Mouse (Mus musculus): ENCODE results near the gene Tspan15. TPM values are rescaled to one million over a fixed set of nuclear protein-coding genes. Genes with fewer than 3 reads are reported as not detected.
A peak's percentile ranks its signal among the peaks of the same experiment; 100 is the strongest.

Tspan15 gene
- polyA plus RNA-seq, 1 experiment from 2014 or later = 106 TPM

DNA sequence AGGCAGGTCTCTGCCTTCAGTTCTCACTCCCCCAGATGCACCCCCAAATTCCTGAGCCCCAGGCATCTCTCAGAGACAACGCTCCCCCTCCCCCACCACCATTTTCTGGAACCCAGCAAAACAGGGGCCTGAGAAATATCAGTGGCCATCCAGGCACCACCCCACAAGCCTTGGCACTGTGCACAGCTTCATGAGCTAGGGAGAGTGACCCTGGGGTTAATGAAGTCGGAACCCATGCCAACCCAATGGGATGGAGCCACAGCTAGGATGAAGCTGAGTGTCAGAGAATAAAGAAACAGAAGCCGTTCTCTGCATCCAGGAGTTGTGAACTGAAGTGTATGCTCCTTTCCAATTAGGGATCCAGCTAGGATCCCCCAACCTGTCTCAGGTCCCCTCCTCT, 16.1 kb upstream of the Tspan15 start:
- Histone ChIP-seq H3K9me3 (ENCODE audit: low read length) (no peaks in the 10 kb centered on the region), H3K27ac (ENCODE audit: low read length) (no peak overlapping the region), H3K4me2 (replicated peaks; ENCODE audit: low read depth, low read length) (no peak overlapping the region), H3K36me3 (ENCODE audit: insufficient read depth, low read length) (no peaks in the 10 kb centered on the region), H3K9ac (replicated peaks; ENCODE audit: low read depth) (no peak overlapping the region), H3K27me3 (replicated peaks; ENCODE audit: insufficient read depth, low read length) (no peaks in the 10 kb centered on the region), H3K4me1 (ENCODE audit: insufficient read depth, low read depth, low read length) (peaks cover 8% of the 10 kb centered on the region; the same call in 1 of the 2 replicates), H3K4me3 (ENCODE audit: low read depth, low read length) (no peak overlapping the region)
- WGBS = 45% methylated on average over 3 of the region's 3 CpGs
- DNase-seq (ENCODE audit: low spot score) (no peak), ATAC-seq (no peak)
- no peak for TF ChIP-seq EP300 (IDR thresholded peaks at IDR 0.05)
- TF ChIP-seq CTCF (IDR thresholded peaks at IDR 0.05) = no peak

DNA sequence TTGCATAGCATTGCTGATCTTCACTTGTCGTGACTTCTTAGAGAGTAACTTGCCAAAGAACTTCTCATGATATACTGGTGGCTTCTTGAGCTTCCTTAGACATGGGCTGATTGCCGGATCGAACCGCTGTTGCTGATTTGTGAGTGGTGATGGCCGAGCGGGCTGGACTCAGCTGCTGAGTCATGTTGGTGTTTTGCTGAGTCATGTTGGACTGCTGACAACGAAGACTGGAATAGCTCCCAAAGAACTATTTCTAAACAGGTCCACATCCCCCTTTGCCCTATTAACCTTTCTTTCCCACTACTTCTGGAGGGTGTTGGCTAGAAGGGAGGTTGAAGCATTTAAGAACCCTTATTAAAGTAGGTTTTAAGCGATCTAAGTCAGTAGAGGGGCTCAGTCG, 13.0 kb upstream of the Tspan15 start:
- no peaks in the 10 kb centered on the region for H3K9me3 ChIP-seq (ENCODE audit: low read length)
- H3K4me1 ChIP-seq (ENCODE audit: insufficient read depth, low read depth, low read length) = peaks cover 8% of the 10 kb centered on the region; the same call in 1 of the 2 replicates
- no peak overlapping the region for H3K4me2 ChIP-seq (replicated peaks; ENCODE audit: low read depth, low read length)
- ATAC-seq (no peak), DNase-seq (ENCODE audit: low spot score) (no peak)
- no peaks in the 10 kb centered on the region for H3K36me3 ChIP-seq (ENCODE audit: insufficient read depth, low read length)
- 83% methylated on average over 9 of the region's 9 CpGs for WGBS
- no peak overlapping the region for H3K9ac ChIP-seq (replicated peaks; ENCODE audit: low read depth)
- H3K27me3 ChIP-seq (replicated peaks; ENCODE audit: insufficient read depth, low read length) = no peaks in the 10 kb centered on the region
- TF ChIP-seq EP300 (IDR thresholded peaks at IDR 0.05) = no peak
- no peak for TF ChIP-seq CTCF (IDR thresholded peaks at IDR 0.05)
- no peak overlapping the region for H3K4me3 ChIP-seq (ENCODE audit: low read depth, low read length)
- H3K27ac ChIP-seq (ENCODE audit: low read length) = no peak overlapping the region

DNA sequence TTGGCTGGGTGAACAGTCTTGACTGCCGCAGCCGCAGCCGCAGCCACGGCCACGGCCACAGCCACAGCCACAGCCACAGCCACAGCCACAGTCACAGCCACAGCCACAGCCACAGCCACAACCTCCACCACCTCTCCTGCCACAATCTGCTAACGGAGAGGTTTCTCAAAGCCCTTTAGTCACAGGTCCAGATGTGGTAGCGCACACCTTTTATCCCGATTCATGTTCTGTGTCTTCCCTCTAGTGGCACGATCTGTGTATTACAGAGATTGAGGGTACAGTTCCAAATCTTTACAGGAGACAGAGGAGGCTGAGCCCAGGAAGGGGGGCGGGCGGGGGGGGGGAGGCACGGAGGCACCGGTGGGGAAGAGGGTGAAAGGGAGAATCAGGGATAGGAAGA, 11.8 kb upstream of the Tspan15 start:
- DNase-seq (ENCODE audit: low spot score) (peak; percentile 84), ATAC-seq (peak; percentile 75)
- no peak overlapping the region for H3K9ac ChIP-seq (replicated peaks; ENCODE audit: low read depth)
- H3K27me3 ChIP-seq (replicated peaks; ENCODE audit: insufficient read depth, low read length) = no peaks in the 10 kb centered on the region
- H3K4me2 ChIP-seq (replicated peaks; ENCODE audit: low read depth, low read length) = 0 out of 2 replicates have a peak overlapping the region, but pooled peaks have one; percentile 19
- H3K4me1 ChIP-seq (ENCODE audit: insufficient read depth, low read depth, low read length) = peaks cover 6% of the 10 kb centered on the region; the same call in 1 of the 2 replicates
- H3K9me3 ChIP-seq (ENCODE audit: low read length) = no peaks in the 10 kb centered on the region
- no peaks in the 10 kb centered on the region for H3K36me3 ChIP-seq (ENCODE audit: insufficient read depth, low read length)
- H3K27ac ChIP-seq (ENCODE audit: low read length) = peak overlapping the region; percentile 66
- TF ChIP-seq EP300 (IDR thresholded peaks at IDR 0.05) = no peak
- peak; percentile 84 for TF ChIP-seq CTCF (IDR thresholded peaks at IDR 0.05)
- 38% methylated on average over 11 of the region's 13 CpGs for WGBS
- no peak overlapping the region for H3K4me3 ChIP-seq (ENCODE audit: low read depth, low read length)

DNA sequence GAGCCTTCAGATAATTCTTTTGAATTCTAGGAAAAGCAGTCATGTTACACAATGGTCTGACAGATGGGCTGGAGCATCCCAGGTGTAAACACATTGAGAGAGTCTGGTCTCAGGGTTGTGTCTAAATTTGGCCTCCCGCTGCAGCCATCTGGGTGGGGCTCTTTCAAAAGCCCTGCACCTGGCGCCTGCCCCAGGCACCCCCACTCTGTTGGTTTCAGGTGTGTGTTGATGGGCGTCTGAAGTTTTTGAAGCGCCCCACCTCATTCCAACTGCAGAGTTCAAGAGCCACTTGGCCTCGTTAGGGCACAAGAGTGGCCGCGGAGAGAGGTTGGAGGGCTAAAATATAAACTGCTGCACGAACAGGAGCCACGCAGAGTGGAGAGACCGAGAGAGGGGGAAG, 11.3 kb upstream of the Tspan15 start:
- peak; percentile 88 for DNase-seq (ENCODE audit: low spot score)
- TF ChIP-seq CTCF (IDR thresholded peaks at IDR 0.05) = no peak
- peak; percentile 91 for TF ChIP-seq EP300 (IDR thresholded peaks at IDR 0.05)
- no peaks in the 10 kb centered on the region for H3K27me3 ChIP-seq (replicated peaks; ENCODE audit: insufficient read depth, low read length)
- H3K27ac ChIP-seq (ENCODE audit: low read length) = peak overlapping the region; percentile 72
- H3K9me3 ChIP-seq (ENCODE audit: low read length) = no peaks in the 10 kb centered on the region
- peak; percentile 94 for ATAC-seq
- whole genome bisulfite sequencing = 43% methylated on average over 10 of the region's 10 CpGs
- H3K4me3 ChIP-seq (ENCODE audit: low read depth, low read length) = no peak overlapping the region
- no peak overlapping the region for H3K9ac ChIP-seq (replicated peaks; ENCODE audit: low read depth)
- H3K36me3 ChIP-seq (ENCODE audit: insufficient read depth, low read length) = no peaks in the 10 kb centered on the region
- H3K4me1 ChIP-seq (ENCODE audit: insufficient read depth, low read depth, low read length) = peaks cover under 1% of the 10 kb centered on the region; the same call in 1 of the 2 replicates
- H3K4me2 ChIP-seq (replicated peaks; ENCODE audit: low read depth, low read length) = 0 out of 2 replicates have a peak overlapping the region, but pooled peaks have one; percentile 19

DNA sequence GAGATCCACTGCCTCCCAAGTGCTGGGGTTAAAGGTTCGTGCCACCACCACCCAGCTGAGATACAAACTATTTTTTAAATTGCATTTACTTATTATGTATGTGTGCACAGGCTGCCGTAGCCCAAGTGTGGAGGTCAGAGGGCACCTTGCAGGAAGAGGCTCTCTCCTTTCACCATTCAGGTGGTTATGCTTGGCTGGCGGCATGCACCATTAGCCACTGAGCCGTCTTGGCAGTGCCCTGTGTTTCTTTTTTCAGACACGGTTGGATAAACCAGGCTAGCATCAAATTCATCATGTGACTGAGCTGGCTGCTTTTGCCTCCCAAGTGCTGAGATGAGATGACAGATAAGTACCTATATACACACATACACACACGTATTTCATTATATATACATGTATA, 8.2 kb upstream of the Tspan15 start:
- H3K27ac ChIP-seq (ENCODE audit: low read length) = no peak overlapping the region
- H3K9me3 ChIP-seq (ENCODE audit: low read length) = no peaks in the 10 kb centered on the region
- no peak overlapping the region for H3K4me3 ChIP-seq (ENCODE audit: low read depth, low read length)
- no peaks in the 10 kb centered on the region for H3K36me3 ChIP-seq (ENCODE audit: insufficient read depth, low read length)
- 51% methylated on average over 6 of the region's 6 CpGs for WGBS
- H3K9ac ChIP-seq (replicated peaks; ENCODE audit: low read depth) = no peak overlapping the region
- H3K27me3 ChIP-seq (replicated peaks; ENCODE audit: insufficient read depth, low read length) = no peaks in the 10 kb centered on the region
- DNase-seq (ENCODE audit: low spot score) (no peak), ATAC-seq (no peak)
- TF ChIP-seq CTCF (IDR thresholded peaks at IDR 0.05) (no peak), EP300 (IDR thresholded peaks at IDR 0.05) (no peak)
- H3K4me2 ChIP-seq (replicated peaks; ENCODE audit: low read depth, low read length) = no peak overlapping the region
- H3K4me1 ChIP-seq (ENCODE audit: insufficient read depth, low read depth, low read length) = no peaks in the 10 kb centered on the region

DNA sequence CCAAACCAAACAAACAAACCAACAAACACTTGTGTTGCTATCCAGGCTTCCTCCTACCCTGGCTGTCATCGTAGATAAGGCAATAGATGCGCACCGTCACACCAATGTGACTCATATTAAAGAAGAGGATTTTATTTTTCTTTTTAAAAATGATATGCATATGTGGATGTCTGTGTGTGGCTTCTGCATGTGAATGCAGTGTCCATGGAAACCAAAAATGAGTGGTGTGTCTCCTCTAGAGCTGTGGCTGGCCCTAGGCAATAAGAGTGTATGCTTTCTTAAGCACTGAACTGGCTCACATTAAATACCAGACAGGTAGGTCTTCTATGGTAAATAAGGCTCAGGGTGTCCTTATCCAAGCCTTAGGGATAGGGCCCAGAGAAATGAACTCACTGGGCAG, 7.6 kb upstream of the Tspan15 start:
- no peak for ATAC-seq
- H3K27ac ChIP-seq (ENCODE audit: low read length) = no peak overlapping the region

DNA sequence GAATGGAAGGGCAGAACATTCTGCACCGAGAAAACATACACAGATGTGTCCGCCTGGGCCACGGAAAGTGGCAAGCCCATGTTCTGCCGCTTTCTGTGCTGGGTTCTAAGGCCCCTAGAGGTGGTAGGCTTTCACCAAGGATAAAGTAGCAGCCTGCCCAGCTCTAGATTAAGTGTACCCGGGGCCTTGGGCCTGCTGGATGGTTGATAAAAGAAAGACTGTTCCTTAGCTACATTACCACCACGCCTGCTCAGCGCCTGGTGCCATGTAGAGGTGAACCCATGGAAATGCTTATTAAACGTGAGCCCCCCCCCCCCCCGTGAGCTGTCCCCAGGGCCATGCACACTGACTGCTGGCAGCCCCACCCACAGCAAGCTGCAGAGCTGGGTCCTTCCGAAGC, 6.2 kb upstream of the Tspan15 start:
- TF ChIP-seq CTCF (IDR thresholded peaks at IDR 0.05) = no peak
- no peak for TF ChIP-seq EP300 (IDR thresholded peaks at IDR 0.05)
- no peak for ATAC-seq

More for the DNA sequence above, 7.6 kb upstream of the Tspan15 start:
- H3K36me3 ChIP-seq (ENCODE audit: insufficient read depth, low read length) = no peaks in the 10 kb centered on the region
- H3K27me3 ChIP-seq (replicated peaks; ENCODE audit: insufficient read depth, low read length) = no peaks in the 10 kb centered on the region
- H3K4me1 ChIP-seq (ENCODE audit: insufficient read depth, low read depth, low read length) = no peaks in the 10 kb centered on the region
- TF ChIP-seq CTCF (IDR thresholded peaks at IDR 0.05) (no peak), EP300 (IDR thresholded peaks at IDR 0.05) (no peak)
- no peak overlapping the region for H3K4me2 ChIP-seq (replicated peaks; ENCODE audit: low read depth, low read length)
- H3K9me3 ChIP-seq (ENCODE audit: low read length) = no peaks in the 10 kb centered on the region
- WGBS = 96% methylated on average over 3 of the region's 3 CpGs
- DNase-seq (ENCODE audit: low spot score) = no peak
- no peak overlapping the region for H3K4me3 ChIP-seq (ENCODE audit: low read depth, low read length)
- no peak overlapping the region for H3K9ac ChIP-seq (replicated peaks; ENCODE audit: low read depth)

More for the DNA sequence above, 6.2 kb upstream of the Tspan15 start:
- Histone ChIP-seq H3K27me3 (replicated peaks; ENCODE audit: insufficient read depth, low read length) (no peaks in the 10 kb centered on the region), H3K4me3 (ENCODE audit: low read depth, low read length) (no peak overlapping the region), H3K9ac (replicated peaks; ENCODE audit: low read depth) (no peak overlapping the region), H3K36me3 (ENCODE audit: insufficient read depth, low read length) (no peaks in the 10 kb centered on the region), H3K4me1 (ENCODE audit: insufficient read depth, low read depth, low read length) (no peaks in the 10 kb centered on the region), H3K4me2 (replicated peaks; ENCODE audit: low read depth, low read length) (no peak overlapping the region), H3K9me3 (ENCODE audit: low read length) (no peaks in the 10 kb centered on the region), H3K27ac (ENCODE audit: low read length) (no peak overlapping the region)
- no peak for DNase-seq (ENCODE audit: low spot score)
- 84% methylated on average over 9 of the region's 10 CpGs for WGBS
